Mouse (Mus musculus) gastrocnemius, postnatal 10 days (tissue): Measurements from ENCODE around the gene Gars. TPM values are rescaled to one million over a fixed set of nuclear protein-coding genes. Genes with fewer than 3 reads are reported as not detected.
A peak's percentile ranks its signal among the peaks of the same experiment; 100 is the strongest.

Source experiments
- DNase-seq: peaks from one replicate; pipeline ENCODE4 v3.0.0; 2021; ENCODE audit warnings: mixed read lengths
- long read RNA-seq, 2 experiments: library from polyadenylated mRNA; stranded (forward); transcript quantifications; one replicate each; pipeline ENCODE4 v2.0.0; 2021
- total RNA-seq, 2 experiments: library from RNA; stranded (reverse); gene quantifications; 2 replicates each; pipeline ENCODE4 v1.2.3; 2021

The Gars gene
- total RNA-seq, result 10 to 100 TPM; 66.8 to 72.7 TPM
- long read RNA-seq, experiment 1, transcript Gars-201 (17 exons, 2,380 nt), result major isoform, 111 of 122 reads
- long read RNA-seq, experiment 1, partial matches to known transcripts, result 6 of 122 reads
- long read RNA-seq, experiment 1, other reads (novel, unspliced or antisense), result 5 of 122 reads
- long read RNA-seq, experiment 2, transcript Gars-201 (17 exons, 2,380 nt), result major isoform, 93 of 100 reads
- long read RNA-seq, experiment 2, partial matches to known transcripts, result 6 of 100 reads
- long read RNA-seq, experiment 2, other reads (novel, unspliced or antisense), result 1 of 100 reads

GRCm38 (mm10) chr6:55037799-55038670, at the start of gene Gars:
TSS of gene Gars (plus strand) at chr6:55038007.
- DNase-seq, result peak; percentile 84

GRCm38 (mm10) chr6:54988141-54988540, 49.7 kb upstream of the Gars start:
- DNase-seq, result no peak

- no peak for DNase-seq
These were observed 46.6 kb upstream of the Gars start for GRCm38 (mm10) chr6:54991189-54991588.

- no peak for DNase-seq
These were observed 45.7 kb upstream of the Gars start for GRCm38 (mm10) chr6:54992141-54992540.

- peak; percentile 89 for DNase-seq
These were observed 45.0 kb upstream of the Gars start, which contains the start of gene Ggct for GRCm38 (mm10) chr6:54992734-54993260. TSS of gene Ggct (minus strand) at chr6:54992950.

- no peak for DNase-seq
These were observed 41.4 kb upstream of the Gars start for GRCm38 (mm10) chr6:54996361-54996760.

- DNase-seq, result no peak
These were observed 40.1 kb upstream of the Gars start for GRCm38 (mm10) chr6:54997726-54998125.

- no peak for DNase-seq
These were observed 36.5 kb upstream of the Gars start for GRCm38 (mm10) chr6:55001320-55001719.

GRCm38 (mm10) chr6:55002438-55002837, 35.4 kb upstream of the Gars start:
- DNase-seq, result no peak

GRCm38 (mm10) chr6:55003559-55003958, 34.2 kb upstream of the Gars start:
- DNase-seq, result no peak

- DNase-seq, result no peak
These were observed 29.4 kb upstream of the Gars start for GRCm38 (mm10) chr6:55008401-55008800.

GRCm38 (mm10) chr6:55009391-55010230, 28.2 kb upstream of the Gars start:
- DNase-seq, result no peak

GRCm38 (mm10) chr6:55010330-55011091, 27.3 kb upstream of the Gars start:
- DNase-seq, result no peak

- DNase-seq, result no peak
These were observed 25.3 kb upstream of the Gars start for GRCm38 (mm10) chr6:55012516-55012915.

GRCm38 (mm10) chr6:55014184-55014583, 23.6 kb upstream of the Gars start:
- DNase-seq, result no peak

- DNase-seq, result peak; percentile 26
These were observed 21.6 kb upstream of the Gars start for GRCm38 (mm10) chr6:55016236-55016635.

GRCm38 (mm10) chr6:55016710-55017583, 20.9 kb upstream of the Gars start:
- peak; percentile 52 for DNase-seq

- no peak for DNase-seq
These were observed 19.4 kb upstream of the Gars start for GRCm38 (mm10) chr6:55018417-55018816.

GRCm38 (mm10) chr6:55021806-55022205, 16.0 kb upstream of the Gars start:
- DNase-seq, result no peak

GRCm38 (mm10) chr6:55027642-55028041, 10.2 kb upstream of the Gars start:
- no peak for DNase-seq
